Mouse (Mus musculus) lung, postnatal 0 days (tissue): ENCODE data around the gene Frem2. TPM values are rescaled to one million over a fixed set of nuclear protein-coding genes. Genes with fewer than 3 reads are reported as not detected.

ENCODE experiments used
- ATAC-seq: fragments of 200-750 bp; cut with Nextera tagmentation; 2 replicates; pipeline ENCODE4 v1.8.0; 2017; ENCODE audit warnings: moderate library complexity
- DNase-seq: peaks from one replicate; pipeline ENCODE4 v3.0.0-alpha.2; 2016; ENCODE audit warnings: low spot score
- H3K27ac ChIP-seq: fragments of 300-500 bp; sonication (generic); 2 replicates; pipeline ENCODE4 v1.5.1; 2014; ENCODE audit warnings: antibody characterized with exemption, mild to moderate bottlenecking, low read length, mixed read lengths
- H3K27me3 ChIP-seq: fragments of 300-500 bp; sonication (generic); replicated peaks from 2 replicates; pipeline ENCODE4 v1.6.1; 2014; ENCODE audit warnings: low read length, mixed read lengths; ENCODE audit not compliant: insufficient read depth
- H3K36me3 ChIP-seq: fragments of 300-500 bp; sonication (generic); 2 replicates; pipeline ENCODE4 v1.6.1; 2014; ENCODE audit warnings: low read length, mixed read lengths; ENCODE audit not compliant: insufficient read depth
- H3K4me1 ChIP-seq: fragments of 300-500 bp; sonication (generic); 2 replicates; pipeline ENCODE4 v1.6.1; 2014; ENCODE audit warnings: antibody characterized with exemption, low read depth, low read length, mixed read lengths; ENCODE audit not compliant: insufficient read depth
- H3K4me2 ChIP-seq: fragments of 300-500 bp; sonication (generic); replicated peaks from 2 replicates; pipeline ENCODE4 v1.6.1; 2014; ENCODE audit warnings: low read depth, mild to moderate bottlenecking, low read length, moderate library complexity, mixed read lengths
- H3K4me3 ChIP-seq: fragments of 300-500 bp; sonication (generic); 2 replicates; pipeline ENCODE4 v1.5.1; 2014; ENCODE audit warnings: low read depth, low read length
- H3K9ac ChIP-seq: fragments of 300-500 bp; sonication (generic); replicated peaks from 2 replicates; pipeline ENCODE4 v1.6.1; 2014; ENCODE audit warnings: low read depth, mild to moderate bottlenecking
- H3K9me3 ChIP-seq: fragments of 300-500 bp; sonication (generic); 2 replicates; pipeline ENCODE4 v1.6.1; 2016; ENCODE audit warnings: low read length, mixed read lengths
- CTCF ChIP-seq: IDR thresholded peaks from 2 replicates; pipeline ENCODE4 v1.5.1; 2016; ENCODE audit warnings: antibody characterized with exemption, mild to moderate bottlenecking
- EP300 ChIP-seq: IDR thresholded peaks from 2 replicates; pipeline ENCODE4 v1.6.1; 2016; ENCODE audit warnings: antibody characterized with exemption, mild to moderate bottlenecking, control low read depth
- WGBS: fragments of 180-500 bp; shearing (Covaris S2); extraction: QIAGEN DNeasy Blood & Tissue Kit; methylation state at CpG from one replicate; pipeline ENCODE4 v1.1.7; 2014; 5-methylcytosine and 5-hydroxymethylcytosine counted together
- polyA plus RNA-seq: library from polyadenylated mRNA; unstranded; fragments of >200 nt; fragmentation: Nextera tagmentation; extraction: Ambion mirVana; gene quantifications from 2 replicates; pipeline ENCODE4 v1.2.1, GENCODE M21; 2015

Gene Frem2
- polyA plus RNA-seq, 1 experiment from 2014 or later = 1.6 TPM

DNA sequence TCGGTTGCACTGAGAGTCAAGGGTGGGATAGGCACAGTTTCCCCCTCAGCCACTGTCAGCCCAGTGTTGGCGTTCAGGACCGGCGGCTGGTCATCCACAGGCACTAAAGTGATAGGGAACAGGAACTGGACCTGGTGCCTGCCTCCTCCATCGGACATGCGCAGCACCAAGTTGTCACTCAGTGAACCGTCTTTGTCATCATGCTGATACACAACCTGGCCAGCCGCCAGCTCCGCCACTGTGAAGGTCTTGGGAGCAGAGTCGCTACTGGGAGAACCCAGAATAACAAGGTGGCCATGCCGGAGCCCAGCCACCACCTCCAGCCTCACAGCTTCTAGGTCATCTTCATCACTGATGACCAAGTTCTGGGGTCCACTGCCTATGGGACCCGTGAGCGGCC, 1.8 kb downstream of the Frem2 start:
- no peak for ATAC-seq
- DNase-seq = no peak
- Histone ChIP-seq H3K27me3 (no peaks in the 10 kb centered on the region; the same call in 1 of the 2 replicates), H3K4me2 (no peak overlapping the region), H3K9ac (no peak overlapping the region), H3K27ac (no peak overlapping the region), H3K4me3 (no peak overlapping the region), H3K9me3 (no peaks in the 10 kb centered on the region), H3K36me3 (no peaks in the 10 kb centered on the region), H3K4me1 (peaks cover 8% of the 10 kb centered on the region)
- TF ChIP-seq CTCF (no peak), EP300 (no peak)
- 83% methylated on average over 13 of the region's 13 CpGs for WGBS

DNA sequence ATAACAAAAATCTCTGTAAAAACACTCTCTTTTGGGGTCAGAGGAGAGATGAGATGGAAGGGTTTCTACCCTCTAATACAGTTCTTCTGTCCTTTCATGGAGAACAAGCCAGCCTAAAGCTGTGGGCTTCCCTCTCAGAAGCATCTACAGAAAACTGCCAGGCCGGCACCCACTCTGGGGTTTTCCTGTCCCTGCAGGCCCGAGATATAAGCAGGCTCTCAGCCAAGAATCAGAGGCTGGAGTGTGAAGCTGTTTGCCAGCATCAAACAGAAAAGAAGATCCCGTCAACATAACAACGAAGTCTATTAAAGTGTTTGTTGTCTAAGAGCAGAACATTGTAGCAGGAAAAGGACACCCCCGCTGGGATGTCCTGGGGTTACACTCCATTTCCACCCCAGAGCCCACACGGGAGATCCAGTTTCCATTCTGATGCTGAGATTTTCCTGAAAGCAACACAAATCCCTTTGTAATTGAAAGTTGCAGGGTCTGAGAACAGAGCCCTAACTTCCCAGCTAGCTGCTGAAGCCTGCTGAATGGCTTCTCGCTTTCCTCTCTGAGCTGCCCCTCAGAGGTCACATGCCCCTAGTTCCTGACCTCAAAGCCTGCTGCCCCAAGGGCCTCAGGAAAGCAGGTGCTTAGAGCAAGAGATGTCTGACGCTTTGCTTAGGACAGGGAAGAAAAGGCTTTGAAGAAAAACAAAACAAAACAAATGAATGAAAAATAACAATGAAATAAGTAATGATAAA, 7.0 kb downstream of the Frem2 start:
- no peak overlapping the region for H3K4me3 ChIP-seq

DNA sequence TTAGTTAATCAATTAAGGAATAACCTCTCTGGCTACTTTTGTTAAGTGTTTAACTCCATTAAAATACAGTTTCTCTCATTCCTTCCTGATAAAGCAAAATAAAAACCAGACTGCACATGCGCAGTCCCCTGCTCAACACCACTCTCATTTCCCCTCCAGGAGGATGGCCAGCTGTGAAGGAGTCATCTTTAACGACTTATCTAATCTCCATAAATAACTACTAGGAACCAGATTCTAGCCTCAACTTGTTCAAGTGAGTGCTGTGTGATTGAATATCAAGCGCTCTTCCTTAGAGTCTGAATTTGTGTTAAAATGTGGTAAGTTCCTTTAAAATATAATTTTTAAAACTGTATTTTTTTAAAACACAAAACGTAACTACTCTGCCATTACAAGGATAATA, 7.7 kb downstream of the Frem2 start:
- TF ChIP-seq CTCF = no peak
- no peak for TF ChIP-seq EP300
- Histone ChIP-seq H3K36me3 (no peaks in the 10 kb centered on the region), H3K9ac (no peak overlapping the region), H3K4me1 (no peaks in the 10 kb centered on the region), H3K4me3 (no peak overlapping the region), H3K9me3 (no peaks in the 10 kb centered on the region), H3K4me2 (no peak overlapping the region), H3K27ac (no peak overlapping the region), H3K27me3 (no peaks in the 10 kb centered on the region)
- no peak for DNase-seq
- no peak for ATAC-seq
- 60% methylated on average over 4 of the region's 4 CpGs for WGBS

More for the DNA sequence above, 7.0 kb downstream of the Frem2 start:
- 11% methylated on average over 8 of the region's 8 CpGs for WGBS
- Histone ChIP-seq H3K9ac (no peak overlapping the region), H3K4me2 (no peak overlapping the region), H3K27me3 (no peaks in the 10 kb centered on the region), H3K9me3 (no peaks in the 10 kb centered on the region), H3K27ac (no peak overlapping the region), H3K4me1 (no peaks in the 10 kb centered on the region), H3K36me3 (no peaks in the 10 kb centered on the region)
- DNase-seq (peak; percentile 34), ATAC-seq (no peak)
- TF ChIP-seq EP300 (no peak), CTCF (no peak)

DNA sequence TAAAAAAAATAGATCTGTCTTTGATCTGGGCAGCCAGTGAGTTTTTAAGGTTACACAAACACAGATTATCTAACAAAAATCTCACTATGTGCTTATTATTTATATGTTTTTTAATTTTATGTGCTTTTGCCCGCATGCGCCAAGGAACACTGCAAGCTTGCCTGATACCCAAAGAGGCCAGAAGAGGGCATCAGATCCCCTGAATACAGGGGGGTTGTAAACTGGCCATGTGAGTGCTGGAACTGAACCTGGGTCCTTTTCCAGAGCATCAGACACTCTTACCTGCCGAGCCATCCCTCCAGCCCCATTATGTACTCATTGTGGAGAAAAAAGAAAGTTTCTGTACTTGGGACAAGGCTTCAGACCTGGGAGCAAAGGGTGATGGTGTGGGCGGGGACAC, 8.3 kb downstream of the Frem2 start:
- Histone ChIP-seq H3K4me2 (no peak overlapping the region), H3K27ac (no peak overlapping the region)

DNA sequence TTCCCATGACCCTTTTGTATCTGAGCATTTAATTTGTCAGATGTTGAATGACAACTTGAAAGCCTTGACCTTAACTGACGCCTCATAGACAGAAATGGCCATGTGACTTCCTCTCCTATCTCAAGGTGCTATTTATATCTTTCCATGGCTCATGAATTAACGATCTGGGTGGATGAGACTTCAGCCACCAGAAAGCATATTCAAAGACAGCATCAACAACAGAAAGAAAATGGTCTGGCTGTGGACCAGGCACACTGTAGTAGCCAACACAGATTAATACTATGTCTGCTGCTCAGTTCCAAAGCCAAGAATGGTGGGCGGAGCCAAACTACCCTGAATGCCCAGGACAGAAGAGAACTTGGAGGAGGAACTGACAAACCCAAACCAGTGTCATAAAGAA, 21.2 kb downstream of the Frem2 start:
- H3K27ac ChIP-seq = no peak overlapping the region
- WGBS = 48% methylated on average over 3 of the region's 3 CpGs

More for the DNA sequence above, 8.3 kb downstream of the Frem2 start:
- ATAC-seq (no peak), DNase-seq (no peak)
- no peak overlapping the region for H3K4me3 ChIP-seq
- H3K36me3 ChIP-seq = no peaks in the 10 kb centered on the region
- H3K9ac ChIP-seq = no peak overlapping the region
- no peaks in the 10 kb centered on the region for H3K9me3 ChIP-seq
- no peaks in the 10 kb centered on the region for H3K4me1 ChIP-seq
- WGBS = 95% methylated on average over 4 of the region's 4 CpGs
- peak; percentile 48 for TF ChIP-seq CTCF
- no peak for TF ChIP-seq EP300
- no peaks in the 10 kb centered on the region for H3K27me3 ChIP-seq

DNA sequence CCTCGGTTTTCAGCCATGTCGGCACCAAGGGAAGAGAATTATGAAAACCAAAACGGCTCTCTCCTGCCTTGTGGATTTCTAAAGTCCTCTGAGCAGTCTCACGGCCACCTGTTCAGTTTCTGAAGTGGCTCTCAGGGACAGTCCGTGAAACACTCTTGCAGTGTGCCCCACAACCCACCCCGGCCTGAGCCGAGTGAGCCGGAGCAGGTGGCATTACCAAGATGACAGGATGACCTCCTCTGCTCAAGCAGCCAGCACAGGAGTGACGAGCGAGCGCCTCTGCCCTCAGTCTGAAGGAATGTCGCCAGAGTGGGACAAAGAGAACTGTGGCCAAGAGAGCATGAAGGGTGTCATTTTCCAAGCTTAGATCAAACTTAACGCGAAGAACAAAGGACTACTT, 26.0 kb downstream of the Frem2 start:
- Histone ChIP-seq H3K4me2 (peak overlapping the region; percentile 47), H3K27me3 (no peaks in the 10 kb centered on the region), H3K9ac (no peak overlapping the region; the same call in 1 of the 2 replicates), H3K4me1 (no peaks in the 10 kb centered on the region), H3K4me3 (peak overlapping the region; percentile 21), H3K27ac (peak overlapping the region; percentile 47; the same call in 1 of the 2 replicates), H3K36me3 (no peaks in the 10 kb centered on the region), H3K9me3 (no peaks in the 10 kb centered on the region)
- DNase-seq = no peak
- ATAC-seq = peak; percentile 71
- 48% methylated on average over 14 of the region's 14 CpGs for WGBS
- TF ChIP-seq CTCF (no peak), EP300 (no peak)

More for the DNA sequence above, 21.2 kb downstream of the Frem2 start:
- H3K4me2 ChIP-seq = no peak overlapping the region
- no peak overlapping the region for H3K4me3 ChIP-seq
- no peaks in the 10 kb centered on the region for H3K9me3 ChIP-seq
- H3K36me3 ChIP-seq = no peaks in the 10 kb centered on the region
- no peak for DNase-seq
- no peaks in the 10 kb centered on the region for H3K27me3 ChIP-seq
- TF ChIP-seq EP300 = no peak
- TF ChIP-seq CTCF = no peak
- no peak for ATAC-seq
- H3K9ac ChIP-seq = no peak overlapping the region
- no peaks in the 10 kb centered on the region for H3K4me1 ChIP-seq
